Mouse (Mus musculus) c-Kit-positive CD71-positive TER-119-positive erythroid progenitor cells, embryonic 14.5 days (primary cell): ENCODE data around the gene Ppp1r13l.

Source experiments
- DNase-seq: peaks from one replicate; pipeline ENCODE4 v3.0.0-alpha.2; 2013; ENCODE audit warnings: low spot score

Ppp1r13l gene

GRCm38 (mm10) chr7:19338060-19338459, 21.5 kb upstream of the Ppp1r13l start:
- no peak for DNase-seq

- no peak for DNase-seq
Observed at GRCm38 (mm10) chr7:19338596-19338995, 21.0 kb upstream of the Ppp1r13l start.

GRCm38 (mm10) chr7:19341250-19341649, 18.3 kb upstream of the Ppp1r13l start:
- DNase-seq: no peak

- no peak for DNase-seq
Observed at GRCm38 (mm10) chr7:19341761-19342409, 17.7 kb upstream of the Ppp1r13l start.

- DNase-seq: peak; percentile 70
Observed at GRCm38 (mm10) chr7:19342481-19343027, 17.0 kb upstream of the Ppp1r13l start.

- peak; percentile 85 for DNase-seq
Observed at GRCm38 (mm10) chr7:19343210-19343808, 16.2 kb upstream of the Ppp1r13l start.

GRCm38 (mm10) chr7:19344237-19344847, 15.2 kb upstream of the Ppp1r13l start, which contains the start of gene Ercc1:
Gene Ercc1 (plus strand): TSS chr7:19344778.
- DNase-seq: no peak

GRCm38 (mm10) chr7:19344938-19345471, 14.5 kb upstream of the Ppp1r13l start:
- peak; percentile 98 for DNase-seq

GRCm38 (mm10) chr7:19349188-19349915, 10.2 kb upstream of the Ppp1r13l start:
- no peak for DNase-seq

GRCm38 (mm10) chr7:19350221-19350620, 9.3 kb upstream of the Ppp1r13l start:
- DNase-seq: no peak

- no peak for DNase-seq
Observed at GRCm38 (mm10) chr7:19354991-19355390, 4.6 kb upstream of the Ppp1r13l start.

- DNase-seq: no peak
Observed at GRCm38 (mm10) chr7:19356311-19356710, 3.2 kb upstream of the Ppp1r13l start.

GRCm38 (mm10) chr7:19357381-19358375, 1.9 kb upstream of the Ppp1r13l start:
- no peak for DNase-seq

- no peak for DNase-seq
Observed at GRCm38 (mm10) chr7:19358634-19359033, 915 bp upstream of the Ppp1r13l start.

- peak; percentile 88 for DNase-seq
Observed at GRCm38 (mm10) chr7:19359892-19360641, 518 bp downstream of the Ppp1r13l start.

GRCm38 (mm10) chr7:19360944-19361343, 1.4 kb downstream of the Ppp1r13l start:
- peak; percentile 86 for DNase-seq

- DNase-seq: peak; percentile 91
Observed at GRCm38 (mm10) chr7:19361720-19362119, 2.2 kb downstream of the Ppp1r13l start.

- DNase-seq: no peak
Observed at GRCm38 (mm10) chr7:19362276-19362675, 2.7 kb downstream of the Ppp1r13l start.

- DNase-seq: peak; percentile 65
Observed at GRCm38 (mm10) chr7:19363881-19364280, 4.3 kb downstream of the Ppp1r13l start.

GRCm38 (mm10) chr7:19365376-19365775, 5.8 kb downstream of the Ppp1r13l start:
- DNase-seq: no peak
